18 mouse cellular contexts compared by ENCODE assay signal in genomic region chr8:61142302-61142701, GRCm38 (mm10).
DNase-seq lines count a peak whose midpoint lies in the region; ATAC-seq and TF ChIP-seq lines count a peak whose summit lies in the region.
"Had no signal": no experiment of that assay in that cellular context is flagged by ENCODE, and none has a peak within 500 bp of the region (broad histone marks: within the 10 kb centered on the region; RNA-seq: fewer than 3 reads in every experiment).

No protein-coding gene starts in this region.

- no peak for TF ChIP-seq POLR2A in thymus, adult 2 months (IDR thresholded peaks at IDR 0.05; ENCODE audit: control insufficient read depth, extremely low read depth, insufficient read depth, low read length, poor library complexity)

- H3K27ac ChIP-seq in kidney, embryonic 16.5 days (ENCODE audit: low read length) = no peak overlapping the region
- peak overlapping the region; percentile 51; the same call in 1 of the 2 replicates for H3K27ac ChIP-seq in intestine, embryonic 15.5 days
- no peak overlapping the region for H3K27ac ChIP-seq in neural tube, embryonic 15.5 days (replicated peaks)
- no peak overlapping the region for H3K27ac ChIP-seq in thymus, adult 2 months (ENCODE audit: control insufficient read depth, insufficient read depth, low read length)
- H3K27ac ChIP-seq: embryonic facial prominence, embryonic 13.5 days; limb, embryonic 13.5 days; midbrain, embryonic 15.5 days had no signal

- H3K27me3 ChIP-seq in kidney, embryonic 16.5 days (ENCODE audit: insufficient read depth, low read length) = no peaks in the 10 kb centered on the region
- no peaks in the 10 kb centered on the region for H3K27me3 ChIP-seq in intestine, embryonic 15.5 days (replicated peaks)
- H3K27me3 ChIP-seq in neural tube, embryonic 15.5 days (replicated peaks) = no peaks in the 10 kb centered on the region
- H3K27me3 ChIP-seq in thymus, adult 2 months (ENCODE audit: control insufficient read depth, insufficient read depth, low read length) = no peaks in the 10 kb centered on the region
- H3K27me3 ChIP-seq: embryonic facial prominence, embryonic 13.5 days; limb, embryonic 13.5 days; midbrain, embryonic 15.5 days had no signal

- DNase-seq in embryo, embryonic 10 days (ENCODE audit: low spot score) = peak; percentile 22
- DNase-seq in embryo, embryonic 11 days = no peak
- DNase-seq in kidney, adult 18-20 months = no peak
- peak; percentile 11 for DNase-seq in mesoderm, embryonic 11.5 days (ENCODE audit: low read depth, low spot score)
- no peak for DNase-seq in thymus, adult 2 months
- DNase-seq: adrenal gland, postnatal 10 days; gastrocnemius, postnatal 10 days; heart, adult 18-20 months; heart, postnatal 4 days; layer of hippocampus, adult 9-11 months; retina, postnatal 1 day; thymus, postnatal 36 days had no signal

- H3K4me3 ChIP-seq in kidney, embryonic 16.5 days (ENCODE audit: low read length) = no peak overlapping the region
- no peak overlapping the region for H3K4me3 ChIP-seq in intestine, embryonic 15.5 days (replicated peaks)
- H3K4me3 ChIP-seq in neural tube, embryonic 15.5 days (replicated peaks) = no peak overlapping the region
- H3K4me3 ChIP-seq in thymus, adult 2 months (ENCODE audit: control insufficient read depth, insufficient read depth, low read length) = no peak overlapping the region
- H3K4me3 ChIP-seq: embryonic facial prominence, embryonic 13.5 days; limb, embryonic 13.5 days; midbrain, embryonic 15.5 days had no signal

- no peak overlapping the region for H3K9ac ChIP-seq in kidney, embryonic 16.5 days (replicated peaks; ENCODE audit: low read length)
- H3K9ac ChIP-seq in intestine, embryonic 15.5 days = no peak overlapping the region
- H3K9ac ChIP-seq in neural tube, embryonic 15.5 days (replicated peaks) = no peak overlapping the region
- H3K9ac ChIP-seq: embryonic facial prominence, embryonic 13.5 days; limb, embryonic 13.5 days; midbrain, embryonic 15.5 days had no signal

- H3K4me1 ChIP-seq in kidney, embryonic 16.5 days (ENCODE audit: insufficient read depth, low read length) = no peaks in the 10 kb centered on the region
- H3K4me1 ChIP-seq in intestine, embryonic 15.5 days (replicated peaks) = no peaks in the 10 kb centered on the region; the same call in 1 of the 2 replicates
- H3K4me1 ChIP-seq in neural tube, embryonic 15.5 days = no peaks in the 10 kb centered on the region
- H3K4me1 ChIP-seq in thymus, adult 2 months (replicated peaks; ENCODE audit: control insufficient read depth, insufficient read depth, low read length) = no peaks in the 10 kb centered on the region
- H3K4me1 ChIP-seq: embryonic facial prominence, embryonic 13.5 days; limb, embryonic 13.5 days; midbrain, embryonic 15.5 days had no signal

- ATAC-seq in kidney, embryonic 16.5 days (ENCODE audit: low FRiP score, low TSS enrichment) = peak; percentile 51; the same call in 1 of the 2 replicates
- ATAC-seq in intestine, embryonic 15.5 days = peak; percentile 98
- no peak for ATAC-seq in neural tube, embryonic 15.5 days (ENCODE audit: low FRiP score)
- ATAC-seq: midbrain, embryonic 15.5 days had no signal

- no peaks in the 10 kb centered on the region for H3K9me3 ChIP-seq in kidney, embryonic 16.5 days (ENCODE audit: low read length)
- no peaks in the 10 kb centered on the region for H3K9me3 ChIP-seq in intestine, embryonic 15.5 days
- H3K9me3 ChIP-seq in neural tube, embryonic 15.5 days (replicated peaks) = no peaks in the 10 kb centered on the region
- H3K9me3 ChIP-seq: embryonic facial prominence, embryonic 13.5 days; limb, embryonic 13.5 days; midbrain, embryonic 15.5 days had no signal

- no peaks in the 10 kb centered on the region for H3K36me3 ChIP-seq in kidney, embryonic 16.5 days (ENCODE audit: insufficient read depth, low read length)
- no peaks in the 10 kb centered on the region for H3K36me3 ChIP-seq in intestine, embryonic 15.5 days
- no peaks in the 10 kb centered on the region for H3K36me3 ChIP-seq in neural tube, embryonic 15.5 days
- H3K36me3 ChIP-seq in thymus, adult 2 months (ENCODE audit: control insufficient read depth, insufficient read depth, low read length) = no peaks in the 10 kb centered on the region
- H3K36me3 ChIP-seq: embryonic facial prominence, embryonic 13.5 days; limb, embryonic 13.5 days; midbrain, embryonic 15.5 days had no signal

- no peak overlapping the region for H3K4me2 ChIP-seq in kidney, embryonic 16.5 days (replicated peaks; ENCODE audit: low read depth, low read length)
- H3K4me2 ChIP-seq in intestine, embryonic 15.5 days (replicated peaks) = no peak overlapping the region
- no peak overlapping the region for H3K4me2 ChIP-seq in neural tube, embryonic 15.5 days
- H3K4me2 ChIP-seq: embryonic facial prominence, embryonic 13.5 days; limb, embryonic 13.5 days; midbrain, embryonic 15.5 days had no signal

- WGBS in kidney, embryonic 16.5 days = 64% methylated on average over 3 of the region's 3 CpGs
- WGBS in intestine, embryonic 15.5 days = 35% methylated on average over 3 of the region's 3 CpGs
- WGBS in neural tube, embryonic 15.5 days = 39% methylated on average over 3 of the region's 3 CpGs
- 86% methylated on average over 3 of the region's 3 CpGs for WGBS in thymus, adult 2 months

- TF ChIP-seq CTCF in thymus, adult 2 months (IDR thresholded peaks at IDR 0.05; ENCODE audit: borderline replicate concordance, control insufficient read depth, extremely low read depth, insufficient read depth, low read length, poor library complexity) = no peak

Comparison
In these comparisons a context has a peak if more than half of its experiments do, and no peak if none do; other contexts are left out.
1. DNase-seq: peak in embryo, embryonic 10 days (single experiment) and mesoderm, embryonic 11.5 days (single experiment); none in embryo, embryonic 11 days (single experiment), kidney, adult 18-20 months (single experiment) and thymus, adult 2 months (single experiment).